Mouse (Mus musculus) heart, postnatal 0 days (tissue): ENCODE measurements at regions not wholly inside any gene's neighbourhood (a gene's known extent, or its start where the extent isn't known, plus 50 kb on each side); places are given as distances from the start of the nearest gene placed in this dataset.

ENCODE experiments used
- ATAC-seq: fragments of 200-750 bp; cut with Nextera tagmentation; 2 replicates; pipeline ENCODE4 v1.8.0; 2017; ENCODE audit warnings: low read depth, moderate number of reproducible peaks, moderate library complexity; ENCODE audit not compliant: insufficient read depth
- DNase-seq: peaks from one replicate; pipeline ENCODE4 v3.0.0-alpha.2; 2016; ENCODE audit warnings: low spot score
- H3K27ac ChIP-seq: fragments of 300-500 bp; sonication (generic); 2 replicates; pipeline ENCODE4 v1.5.1; 2014; ENCODE audit warnings: low read depth, mild to moderate bottlenecking
- H3K27me3 ChIP-seq: fragments of 300-500 bp; sonication (generic); 2 replicates; pipeline ENCODE4 v1.6.1; 2014; ENCODE audit warnings: low read length, mixed read lengths; ENCODE audit not compliant: control insufficient read depth, insufficient read depth
- H3K36me3 ChIP-seq: fragments of 300-500 bp; sonication (generic); replicated peaks from 2 replicates; pipeline ENCODE4 v1.6.1; 2014; ENCODE audit warnings: low read length, mixed read lengths; ENCODE audit not compliant: control insufficient read depth, insufficient read depth
- H3K4me1 ChIP-seq: fragments of 300-500 bp; sonication (generic); 2 replicates; pipeline ENCODE4 v1.6.1; 2014; ENCODE audit warnings: antibody characterized with exemption; ENCODE audit not compliant: control insufficient read depth, insufficient read depth
- H3K4me2 ChIP-seq: fragments of 300-500 bp; sonication (generic); 2 replicates; pipeline ENCODE4 v1.6.1; 2014; ENCODE audit warnings: low read depth, mild to moderate bottlenecking, low read length, moderate library complexity
- H3K4me3 ChIP-seq: fragments of 300-500 bp; sonication (generic); 2 replicates; pipeline ENCODE4 v1.5.1; 2014; ENCODE audit warnings: low read depth, low read length
- H3K9ac ChIP-seq: fragments of 300-500 bp; sonication (generic); replicated peaks from 2 replicates; pipeline ENCODE4 v1.6.1; 2014; ENCODE audit warnings: low read depth, low read length, mixed read lengths
- H3K9me3 ChIP-seq: fragments of 300-500 bp; sonication (generic); replicated peaks from 2 replicates; pipeline ENCODE4 v1.6.1; 2016; ENCODE audit warnings: low read length; ENCODE audit not compliant: control insufficient read depth
- CTCF ChIP-seq: IDR thresholded peaks from 2 replicates; pipeline ENCODE4 v1.5.1; 2016; ENCODE audit warnings: antibody characterized with exemption, control low read depth, low read depth
- EP300 ChIP-seq: IDR thresholded peaks from 2 replicates; pipeline ENCODE4 v1.6.1; 2016; ENCODE audit warnings: antibody characterized with exemption, low read depth
- WGBS: fragments of 180-500 bp; shearing (Covaris S2); extraction: QIAGEN DNeasy Blood & Tissue Kit; methylation state at CpG from one replicate; pipeline ENCODE4 v1.1.7; 2014; 5-methylcytosine and 5-hydroxymethylcytosine counted together

GRCm38 (mm10) chr14:102891552-102891951, 90.9 kb downstream of the Kctd12 start:
- Histone ChIP-seq H3K27ac (no peak overlapping the region), H3K4me2 (no peak overlapping the region), H3K4me3 (no peak overlapping the region), H3K36me3 (no peaks in the 10 kb centered on the region), H3K9ac (no peak overlapping the region), H3K27me3 (no peaks in the 10 kb centered on the region), H3K4me1 (no peaks in the 10 kb centered on the region), H3K9me3 (no peaks in the 10 kb centered on the region)
- ATAC-seq, result no peak
- no peak for DNase-seq
- TF ChIP-seq EP300, result no peak
- 51% methylated on average over 4 of the region's 4 CpGs for WGBS

- Histone ChIP-seq H3K4me1 (no peaks in the 10 kb centered on the region; the same call in 1 of the 2 replicates), H3K36me3 (no peaks in the 10 kb centered on the region), H3K9ac (no peak overlapping the region), H3K27me3 (no peaks in the 10 kb centered on the region), H3K4me2 (no peak overlapping the region), H3K27ac (no peak overlapping the region), H3K4me3 (no peak overlapping the region), H3K9me3 (no peaks in the 10 kb centered on the region)
- TF ChIP-seq CTCF (no peak), EP300 (no peak)
- WGBS, result 78% methylated on average over 2 of the region's 2 CpGs
- DNase-seq, result no peak
- ATAC-seq, result no peak
These were observed 97.2 kb downstream of the Kctd12 start for GRCm38 (mm10) chr14:102885240-102885598.

GRCm38 (mm10) chr14:102884539-102885239, 97.7 kb downstream of the Kctd12 start:
- 69% methylated on average over 10 of the region's 10 CpGs for WGBS
- DNase-seq (no peak), ATAC-seq (no peak)
- H3K36me3 ChIP-seq, result no peaks in the 10 kb centered on the region
- no peaks in the 10 kb centered on the region for H3K9me3 ChIP-seq
- no peaks in the 10 kb centered on the region; the same call in 1 of the 2 replicates for H3K4me1 ChIP-seq
- H3K4me3 ChIP-seq, result no peak overlapping the region
- no peak overlapping the region for H3K27ac ChIP-seq
- H3K4me2 ChIP-seq, result no peak overlapping the region
- no peak overlapping the region for H3K9ac ChIP-seq
- TF ChIP-seq CTCF (no peak), EP300 (no peak)
- H3K27me3 ChIP-seq, result no peaks in the 10 kb centered on the region

GRCm38 (mm10) chr14:102883344-102884122, 98.9 kb downstream of the Kctd12 start:
- Histone ChIP-seq H3K4me3 (no peak overlapping the region), H3K27me3 (no peaks in the 10 kb centered on the region), H3K9ac (no peak overlapping the region), H3K4me1 (no peaks in the 10 kb centered on the region; the same call in 1 of the 2 replicates), H3K4me2 (no peak overlapping the region), H3K27ac (peak overlapping the region; percentile 66), H3K9me3 (no peaks in the 10 kb centered on the region), H3K36me3 (no peaks in the 10 kb centered on the region)
- 70% methylated on average over 15 of the region's 15 CpGs for WGBS
- peak; percentile 75 for ATAC-seq
- DNase-seq, result peak; percentile 68
- TF ChIP-seq EP300, result no peak
- TF ChIP-seq CTCF, result no peak

- H3K4me1 ChIP-seq, result no peaks in the 10 kb centered on the region; the same call in 1 of the 2 replicates
- no peak overlapping the region for H3K4me3 ChIP-seq
- H3K36me3 ChIP-seq, result no peaks in the 10 kb centered on the region
- no peak for TF ChIP-seq CTCF
- TF ChIP-seq EP300, result no peak
- no peaks in the 10 kb centered on the region for H3K9me3 ChIP-seq
- DNase-seq (no peak), ATAC-seq (no peak)
- H3K9ac ChIP-seq, result no peak overlapping the region
- no peak overlapping the region for H3K27ac ChIP-seq
- no peaks in the 10 kb centered on the region for H3K27me3 ChIP-seq
- no peak overlapping the region for H3K4me2 ChIP-seq
- WGBS, result 67% methylated on average over 3 of the region's 3 CpGs
These were observed 100.2 kb downstream of the Kctd12 start for GRCm38 (mm10) chr14:102882281-102882680.
